Mouse (Mus musculus) limb, embryonic 14.5 days (tissue): ENCODE results near the gene Slit2. TPM values are rescaled to one million over a fixed set of nuclear protein-coding genes. Genes with fewer than 3 reads are reported as not detected.
"Not testable (repeated sequence)": the region's sequence is repeated elsewhere in the genome, so short reads cannot be mapped to it uniquely, and the experiment has no call there.

Experiments used
- ATAC-seq: fragments of 200-750 bp; cut with Nextera tagmentation; 2 replicates; pipeline ENCODE4 v1.8.0; 2017; ENCODE audit warnings: low read depth, moderate number of reproducible peaks, moderate TSS enrichment; ENCODE audit not compliant: low FRiP score
- DNase-seq: peaks from one replicate; pipeline ENCODE4 v3.0.0-alpha.2; 2015; ENCODE audit warnings: low spot score
- H3K27ac ChIP-seq: fragments of 300-500 bp; sonication (generic); replicated peaks from 2 replicates; pipeline ENCODE4 v1.5.1; 2014; ENCODE audit warnings: low read depth, mild to moderate bottlenecking, low read length, moderate library complexity, mixed read lengths
- H3K27me3 ChIP-seq: fragments of 300-500 bp; sonication (generic); 2 replicates; pipeline ENCODE4 v1.6.1; 2014; ENCODE audit warnings: low read length, mixed read lengths; ENCODE audit not compliant: control insufficient read depth, insufficient read depth
- H3K36me3 ChIP-seq: fragments of 300-500 bp; sonication (generic); 2 replicates; pipeline ENCODE4 v1.6.1; 2014; ENCODE audit warnings: mild to moderate bottlenecking, low read length, moderate library complexity, mixed read lengths; ENCODE audit not compliant: control insufficient read depth, insufficient read depth
- H3K4me1 ChIP-seq: fragments of 300-500 bp; sonication (generic); 2 replicates; pipeline ENCODE4 v1.6.1; 2014; ENCODE audit warnings: antibody characterized with exemption, low read length, mixed read lengths; ENCODE audit not compliant: control insufficient read depth, insufficient read depth
- H3K4me2 ChIP-seq: fragments of 300-500 bp; sonication (generic); replicated peaks from 2 replicates; pipeline ENCODE4 v1.6.1; 2014; ENCODE audit warnings: low read depth, mild to moderate bottlenecking, low read length, moderate library complexity; ENCODE audit not compliant: severe bottlenecking
- H3K4me3 ChIP-seq: fragments of 300-500 bp; sonication (generic); replicated peaks from 2 replicates; pipeline ENCODE4 v1.5.1; 2014; ENCODE audit warnings: low read length
- H3K9ac ChIP-seq: fragments of 300-500 bp; sonication (generic); 2 replicates; pipeline ENCODE4 v1.6.1; 2014; ENCODE audit warnings: mild to moderate bottlenecking, low read depth, low read length, moderate library complexity; ENCODE audit not compliant: severe bottlenecking
- H3K9me3 ChIP-seq: fragments of 300-500 bp; sonication (generic); 2 replicates; pipeline ENCODE4 v1.6.1; 2016; ENCODE audit warnings: low read length; ENCODE audit not compliant: control insufficient read depth
- POLR2A ChIP-seq: fragments of 200-500 bp; IDR thresholded peaks from 2 replicates; pipeline ENCODE4 v1.8.0; 2012; ENCODE audit warnings: inconsistent platforms, mild to moderate bottlenecking, moderate library complexity, borderline replicate concordance; ENCODE audit not compliant: insufficient read depth, insufficient read length; ENCODE audit errors: extremely low read depth
- WGBS: fragments of 180-500 bp; shearing (Covaris S2); extraction: QIAGEN DNeasy Blood & Tissue Kit; methylation state at CpG from one replicate; pipeline ENCODE4 v1.1.7; 2014; 5-methylcytosine and 5-hydroxymethylcytosine counted together
- polyA plus RNA-seq, 2 experiments: library from polyadenylated mRNA; depleted of rRNA in 1 of 2; stranded (reverse) in 1 of 2; unstranded in 1 of 2; fragments of >200 nt; fragmentation: Nextera tagmentation in 1 of 2; extraction: Ambion mirVana in 1 of 2; gene quantifications; 2 replicates each; pipeline versions ENCODE4 v1.2.1 to v1.2.3; 2012 to 2014

The Slit2 gene
- polyA plus RNA-seq, 2 experiments = 19.9 to 26.3 TPM

- no peak for TF ChIP-seq POLR2A
- Histone ChIP-seq H3K4me2 (no peak overlapping the region), H3K9ac (no peak overlapping the region), H3K9me3 (no peaks in the 10 kb centered on the region), H3K4me1 (no peaks in the 10 kb centered on the region), H3K4me3 (no peak overlapping the region), H3K27me3 (no peaks in the 10 kb centered on the region), H3K27ac (no peak overlapping the region), H3K36me3 (peaks cover 7% of the 10 kb centered on the region)
- ATAC-seq = no peak
- WGBS = 90% methylated on average over 6 of the region's 6 CpGs
- DNase-seq = no peak
These were observed 252.3 kb downstream of the Slit2 start for GRCm38 (mm10) chr5:48235270-48235669.

- not testable (repeated sequence) for H3K27me3 ChIP-seq, H3K4me1 ChIP-seq, H3K9ac ChIP-seq, H3K27ac ChIP-seq, H3K4me3 ChIP-seq, H3K9me3 ChIP-seq, H3K4me2 ChIP-seq, H3K36me3 ChIP-seq, ATAC-seq
- WGBS = 43% methylated on average over 6 of the region's 6 CpGs
- peak; percentile 68 for DNase-seq
These were observed 257.8 kb downstream of the Slit2 start for GRCm38 (mm10) chr5:48240751-48241150.

GRCm38 (mm10) chr5:48248327-48248726, 265.4 kb downstream of the Slit2 start:
- TF ChIP-seq POLR2A = no peak
- H3K4me1 ChIP-seq = no peaks in the 10 kb centered on the region
- no peaks in the 10 kb centered on the region for H3K27me3 ChIP-seq
- no peak overlapping the region for H3K4me2 ChIP-seq
- no peak for DNase-seq
- H3K9ac ChIP-seq = no peak overlapping the region
- H3K36me3 ChIP-seq = peaks cover 14% of the 10 kb centered on the region; the same call in 1 of the 2 replicates
- no peak overlapping the region for H3K27ac ChIP-seq
- ATAC-seq = no peak
- no peak overlapping the region for H3K4me3 ChIP-seq
- H3K9me3 ChIP-seq = no peaks in the 10 kb centered on the region
- WGBS = 74% methylated on average over 4 of the region's 4 CpGs

GRCm38 (mm10) chr5:48277561-48277960, 294.6 kb downstream of the Slit2 start:
- TF ChIP-seq POLR2A = no peak
- WGBS = 61% methylated on average over 4 of the region's 4 CpGs
- 0 out of 2 replicates have a peak, but pooled peaks cover 5% of the 10 kb centered on the region for H3K36me3 ChIP-seq
- no peak overlapping the region for H3K27ac ChIP-seq
- no peaks in the 10 kb centered on the region for H3K4me1 ChIP-seq
- no peak for DNase-seq
- no peak for ATAC-seq
- no peak overlapping the region for H3K4me2 ChIP-seq
- H3K27me3 ChIP-seq = no peaks in the 10 kb centered on the region
- no peak overlapping the region for H3K4me3 ChIP-seq
- no peak overlapping the region for H3K9ac ChIP-seq
- no peaks in the 10 kb centered on the region for H3K9me3 ChIP-seq

GRCm38 (mm10) chr5:48301186-48301585, 318.2 kb downstream of the Slit2 start:
- peak; percentile 3 for DNase-seq
- no peak overlapping the region for H3K9ac ChIP-seq
- no peak overlapping the region for H3K4me2 ChIP-seq
- no peak for ATAC-seq
- WGBS = 81% methylated on average over 3 of the region's 3 CpGs
- H3K27ac ChIP-seq = no peak overlapping the region
- TF ChIP-seq POLR2A = no peak
- no peaks in the 10 kb centered on the region for H3K4me1 ChIP-seq
- H3K27me3 ChIP-seq = no peaks in the 10 kb centered on the region
- H3K9me3 ChIP-seq = no peaks in the 10 kb centered on the region
- H3K36me3 ChIP-seq = peaks cover 13% of the 10 kb centered on the region
- no peak overlapping the region for H3K4me3 ChIP-seq

- H3K9ac ChIP-seq = no peak overlapping the region
- WGBS = 73% methylated on average over 6 of the region's 6 CpGs
- DNase-seq = no peak
- H3K4me3 ChIP-seq = no peak overlapping the region
- ATAC-seq = no peak
- no peaks in the 10 kb centered on the region for H3K9me3 ChIP-seq
- H3K36me3 ChIP-seq = no peaks in the 10 kb centered on the region
- no peak overlapping the region for H3K4me2 ChIP-seq
- no peaks in the 10 kb centered on the region for H3K27me3 ChIP-seq
- no peaks in the 10 kb centered on the region for H3K4me1 ChIP-seq
- no peak for TF ChIP-seq POLR2A
- H3K27ac ChIP-seq = no peak overlapping the region
These were observed 332.2 kb downstream of the Slit2 start for GRCm38 (mm10) chr5:48315057-48315602.
